Mouse (Mus musculus) testis, adult 2 months (tissue): ENCODE data around the gene Taar9.
"Not testable (repeated sequence)": the region's sequence is repeated elsewhere in the genome, so short reads cannot be mapped to it uniquely, and the experiment has no call there.

Source experiments
- CTCF ChIP-seq: fragments of 200-500 bp; IDR thresholded peaks from 2 replicates; pipeline ENCODE4 v1.5.1; 2012; ENCODE audit warnings: low read depth, mild to moderate bottlenecking, inconsistent platforms, low read length, moderate library complexity; ENCODE audit not compliant: control insufficient read depth, insufficient read depth, insufficient replicate concordance
- POLR2A ChIP-seq: fragments of 200-500 bp; IDR thresholded peaks from 2 replicates; pipeline ENCODE4 v1.6.1; 2012; ENCODE audit warnings: low read depth, mild to moderate bottlenecking, inconsistent platforms, low read length, moderate library complexity; ENCODE audit not compliant: control insufficient read depth

DNA sequence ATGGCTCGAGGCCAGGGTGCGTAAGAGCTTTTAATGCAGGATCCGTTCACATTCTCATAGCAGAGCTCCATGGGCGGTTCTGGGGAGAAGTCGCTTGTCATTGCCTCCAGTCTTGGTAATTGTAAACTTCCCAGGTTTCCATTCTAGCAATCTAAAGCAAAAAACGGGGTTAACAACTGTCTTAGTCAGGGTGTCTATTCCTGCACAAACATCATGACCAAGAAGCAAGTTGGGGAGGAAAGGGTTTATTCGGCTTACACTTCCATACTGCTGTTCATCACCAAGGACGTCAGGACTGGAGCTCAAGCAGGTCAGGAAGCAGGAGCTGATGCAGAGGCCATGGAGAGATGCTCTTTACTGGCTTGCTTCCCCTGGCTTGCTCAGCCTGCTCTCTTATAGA lies at the start of gene Taar9:
- TF ChIP-seq POLR2A, CTCF: not testable (repeated sequence)
